Mouse (Mus musculus): Measurements from ENCODE around the gene Gm19935. TPM values are rescaled to one million over a fixed set of nuclear protein-coding genes. Genes with fewer than 3 reads are reported as not detected.

Gene Gm19935
- polyA plus RNA-seq, 1 experiment, result 29.6 TPM

DNA sequence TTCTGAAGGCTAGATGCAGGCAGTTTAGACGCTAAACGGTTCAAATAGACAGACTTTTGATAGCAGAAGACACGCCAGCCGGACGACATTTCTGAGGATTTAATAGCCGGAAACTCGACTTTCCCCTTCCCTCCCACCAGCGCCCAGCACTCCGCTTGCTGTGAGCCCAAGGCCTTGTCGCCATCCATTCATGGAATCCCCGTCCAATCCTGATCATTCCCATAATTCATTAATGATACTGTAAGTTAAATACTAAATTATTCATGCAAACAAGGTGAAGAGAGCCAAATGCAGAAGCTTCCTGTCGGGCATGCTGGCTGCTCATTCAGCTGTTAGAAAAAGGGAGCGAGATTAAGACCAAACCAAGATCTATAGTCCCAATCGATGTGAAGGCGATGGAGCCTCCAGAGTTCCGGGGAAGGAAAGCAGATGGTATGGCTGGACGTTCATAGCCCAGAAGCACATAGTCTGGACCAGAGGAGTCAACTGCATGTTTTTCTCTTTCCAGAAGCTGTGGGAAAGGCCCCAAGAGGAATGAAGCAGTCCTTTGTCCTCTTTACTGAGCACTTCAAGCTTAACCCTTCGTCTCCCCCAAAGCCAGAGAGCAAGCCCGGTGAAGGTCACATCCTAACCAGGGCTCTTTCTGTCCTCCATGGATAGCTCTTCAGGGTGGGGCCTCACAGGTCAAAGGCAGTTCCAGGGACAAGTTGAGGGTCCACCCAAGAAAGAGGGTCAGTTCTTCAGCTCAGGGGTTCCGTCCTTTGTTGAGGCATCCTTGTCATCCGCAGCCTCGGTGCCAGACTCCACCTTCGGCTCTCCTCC is 921 bp downstream of the Gm19935 start:
- no peak overlapping the region for H3K27ac ChIP-seq (ENCODE audit: control insufficient read depth, insufficient read depth, low read depth, low read length)
- TF ChIP-seq POLR2A (IDR thresholded peaks at IDR 0.05; ENCODE audit: control insufficient read depth, low read depth, low read length) (no peak), CTCF (IDR thresholded peaks at IDR 0.05; ENCODE audit: control insufficient read depth, insufficient read depth, insufficient replicate concordance, low read depth, low read length) (no peak)
- no peaks in the 10 kb centered on the region for H3K27me3 ChIP-seq (ENCODE audit: control insufficient read depth, insufficient read depth, low read length)
- peaks cover 15% of the 10 kb centered on the region for H3K4me1 ChIP-seq (ENCODE audit: control insufficient read depth, insufficient read depth, low read length)
- no peaks in the 10 kb centered on the region for H3K36me3 ChIP-seq (ENCODE audit: control insufficient read depth, insufficient read depth, low read length)
- peak overlapping the region; percentile 83 for H3K4me3 ChIP-seq (ENCODE audit: control insufficient read depth, low read depth, low read length)

- Histone ChIP-seq H3K36me3 (ENCODE audit: control insufficient read depth, insufficient read depth, low read length) (no peaks in the 10 kb centered on the region), H3K27ac (ENCODE audit: control insufficient read depth, insufficient read depth, low read depth, low read length) (no peak overlapping the region), H3K27me3 (ENCODE audit: control insufficient read depth, insufficient read depth, low read length) (no peaks in the 10 kb centered on the region), H3K4me3 (ENCODE audit: control insufficient read depth, low read depth, low read length) (peak overlapping the region; percentile 47), H3K4me1 (ENCODE audit: control insufficient read depth, insufficient read depth, low read length) (peaks cover 15% of the 10 kb centered on the region)
- TF ChIP-seq POLR2A (IDR thresholded peaks at IDR 0.05; ENCODE audit: control insufficient read depth, low read depth, low read length) (no peak), CTCF (IDR thresholded peaks at IDR 0.05; ENCODE audit: control insufficient read depth, insufficient read depth, insufficient replicate concordance, low read depth, low read length) (no peak)
Observed at GRCm38 (mm10) chr8:90813602-90814320, 3.4 kb downstream of the Gm19935 start.

DNA sequence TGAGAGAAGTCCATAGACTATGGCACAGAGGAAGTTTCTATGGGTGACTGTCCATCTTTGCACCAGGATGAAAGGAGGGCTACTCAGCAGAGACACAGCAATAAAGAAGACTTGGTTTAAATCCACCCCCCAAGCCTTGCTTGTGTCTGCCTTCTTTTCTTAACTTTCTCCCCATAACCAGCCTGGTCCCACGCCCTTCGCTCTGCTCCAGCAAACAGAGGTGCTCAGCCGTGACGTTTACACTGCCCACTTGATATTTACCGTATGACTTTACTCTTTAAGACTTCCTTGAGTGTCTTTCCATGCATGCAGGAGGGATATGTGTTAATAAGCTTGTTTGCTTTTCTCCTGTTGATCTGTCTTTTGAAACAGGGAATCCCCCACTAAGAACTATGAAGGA is 17.7 kb downstream of the Gm19935 start:
- Histone ChIP-seq H3K4me3 (ENCODE audit: control insufficient read depth, low read depth, low read length) (no peak overlapping the region), H3K27me3 (ENCODE audit: control insufficient read depth, insufficient read depth, low read length) (no peaks in the 10 kb centered on the region), H3K4me1 (ENCODE audit: control insufficient read depth, insufficient read depth, low read length) (peaks cover 4% of the 10 kb centered on the region), H3K36me3 (ENCODE audit: control insufficient read depth, insufficient read depth, low read length) (no peaks in the 10 kb centered on the region), H3K27ac (ENCODE audit: control insufficient read depth, insufficient read depth, low read depth, low read length) (no peak overlapping the region)
- TF ChIP-seq POLR2A (IDR thresholded peaks at IDR 0.05; ENCODE audit: control insufficient read depth, low read depth, low read length) (no peak), CTCF (IDR thresholded peaks at IDR 0.05; ENCODE audit: control insufficient read depth, insufficient read depth, insufficient replicate concordance, low read depth, low read length) (no peak)

DNA sequence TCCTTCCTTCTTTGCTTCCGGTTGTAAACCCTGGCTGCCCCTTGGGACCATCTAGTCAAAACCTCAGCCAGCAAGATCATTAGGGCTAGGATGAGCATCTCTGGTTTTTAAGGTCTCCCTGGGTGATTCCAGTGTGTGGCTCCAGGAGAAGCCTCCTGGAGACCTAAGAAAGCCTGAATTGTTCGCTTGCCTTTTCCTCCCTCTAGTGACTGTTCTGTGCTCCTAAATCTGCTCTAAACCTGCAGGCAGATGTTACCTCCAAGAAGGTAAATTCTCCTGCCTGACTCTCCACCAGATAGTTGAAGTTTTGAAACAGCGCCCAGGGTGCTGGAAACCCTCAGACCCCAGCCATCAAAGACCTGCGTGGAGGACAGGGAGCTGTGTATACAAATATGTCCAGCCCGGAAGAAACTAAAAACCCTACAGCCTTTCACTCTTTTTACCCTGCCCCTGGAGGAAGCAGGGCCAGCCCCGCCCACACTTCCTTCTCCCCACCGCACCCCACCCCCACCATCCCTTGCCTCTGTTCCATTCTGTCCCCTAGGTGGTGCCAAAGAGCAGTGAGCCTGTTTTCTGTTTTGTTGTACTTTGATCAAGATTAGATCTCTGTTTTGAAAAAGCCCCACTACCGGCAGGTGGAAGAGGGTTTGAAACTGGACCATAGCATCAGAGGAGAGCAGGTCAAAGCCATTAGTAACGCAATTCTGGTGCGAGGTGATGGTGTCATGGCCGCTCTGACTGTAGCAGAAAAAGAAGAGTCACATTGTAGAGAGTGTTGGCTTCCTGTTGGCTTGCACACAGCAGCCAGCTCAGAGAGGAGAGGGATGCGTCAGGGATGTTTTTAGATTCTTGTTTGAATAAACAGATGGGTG is 22.0 kb downstream of the Gm19935 start:
- Histone ChIP-seq H3K4me1 (ENCODE audit: control insufficient read depth, insufficient read depth, low read length) (peaks cover 4% of the 10 kb centered on the region), H3K36me3 (ENCODE audit: control insufficient read depth, insufficient read depth, low read length) (no peaks in the 10 kb centered on the region), H3K27me3 (ENCODE audit: control insufficient read depth, insufficient read depth, low read length) (no peaks in the 10 kb centered on the region), H3K4me3 (ENCODE audit: control insufficient read depth, low read depth, low read length) (peak overlapping the region; percentile 23; the same call in 1 of the 2 replicates), H3K27ac (ENCODE audit: control insufficient read depth, insufficient read depth, low read depth, low read length) (no peak overlapping the region)
- TF ChIP-seq CTCF (IDR thresholded peaks at IDR 0.05; ENCODE audit: control insufficient read depth, insufficient read depth, insufficient replicate concordance, low read depth, low read length) (peak; percentile 18; the same call in 1 of the 2 replicates), POLR2A (IDR thresholded peaks at IDR 0.05; ENCODE audit: control insufficient read depth, low read depth, low read length) (no peak)

DNA sequence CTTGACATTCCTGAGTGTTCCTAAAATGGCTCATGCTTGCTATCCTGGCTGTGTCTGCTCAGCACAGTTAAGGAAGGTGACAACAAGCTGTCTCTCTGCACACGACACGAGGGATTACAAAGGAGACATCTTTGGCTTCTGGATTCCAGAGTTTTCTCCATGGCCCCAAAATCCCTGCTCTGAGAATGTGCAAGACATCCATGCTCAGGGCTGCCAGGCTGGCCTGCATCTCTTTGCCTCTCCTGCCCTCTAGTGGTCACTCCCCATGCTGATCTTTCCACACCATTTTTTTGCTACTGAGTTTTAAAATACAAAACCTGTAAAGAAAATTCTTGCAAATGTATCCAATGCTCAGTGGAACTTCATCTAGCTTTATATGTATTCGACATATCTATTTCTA is 23.5 kb downstream of the Gm19935 start:
- no peak overlapping the region for H3K4me3 ChIP-seq (ENCODE audit: control insufficient read depth, low read depth, low read length)
- no peaks in the 10 kb centered on the region for H3K27me3 ChIP-seq (ENCODE audit: control insufficient read depth, insufficient read depth, low read length)
- no peak overlapping the region for H3K27ac ChIP-seq (ENCODE audit: control insufficient read depth, insufficient read depth, low read depth, low read length)
- H3K4me1 ChIP-seq (ENCODE audit: control insufficient read depth, insufficient read depth, low read length), result peaks cover 4% of the 10 kb centered on the region
- TF ChIP-seq POLR2A (IDR thresholded peaks at IDR 0.05; ENCODE audit: control insufficient read depth, low read depth, low read length), result no peak
- TF ChIP-seq CTCF (IDR thresholded peaks at IDR 0.05; ENCODE audit: control insufficient read depth, insufficient read depth, insufficient replicate concordance, low read depth, low read length), result peak; percentile 81; the same call in 1 of the 2 replicates
- no peaks in the 10 kb centered on the region for H3K36me3 ChIP-seq (ENCODE audit: control insufficient read depth, insufficient read depth, low read length)

DNA sequence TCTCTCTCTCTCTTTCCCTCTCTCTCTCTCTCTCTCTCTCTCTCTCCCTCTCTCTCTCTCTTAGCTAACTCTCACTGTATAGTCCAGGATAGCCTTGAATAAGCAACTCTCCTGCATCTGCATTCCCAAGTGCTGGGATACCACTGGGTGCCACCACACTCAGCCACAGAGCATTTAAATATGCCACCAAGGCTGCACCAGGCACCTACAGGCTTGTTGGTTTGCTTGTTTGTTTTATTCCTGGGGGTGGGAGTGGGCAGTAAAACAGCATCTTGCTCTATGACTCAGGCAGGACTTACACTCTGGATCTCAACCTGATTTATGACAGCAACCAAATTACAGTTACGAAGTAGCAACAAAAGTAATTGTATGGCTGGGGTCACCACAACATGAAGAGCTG is 25.6 kb downstream of the Gm19935 start:
- Histone ChIP-seq H3K36me3 (ENCODE audit: control insufficient read depth, insufficient read depth, low read length) (no peaks in the 10 kb centered on the region), H3K4me3 (ENCODE audit: control insufficient read depth, low read depth, low read length) (no peak overlapping the region), H3K27me3 (ENCODE audit: control insufficient read depth, insufficient read depth, low read length) (no peaks in the 10 kb centered on the region), H3K4me1 (ENCODE audit: control insufficient read depth, insufficient read depth, low read length) (peaks cover 4% of the 10 kb centered on the region), H3K27ac (ENCODE audit: control insufficient read depth, insufficient read depth, low read depth, low read length) (no peak overlapping the region)
- TF ChIP-seq POLR2A (IDR thresholded peaks at IDR 0.05; ENCODE audit: control insufficient read depth, low read depth, low read length) (no peak), CTCF (IDR thresholded peaks at IDR 0.05; ENCODE audit: control insufficient read depth, insufficient read depth, insufficient replicate concordance, low read depth, low read length) (no peak)

Data from testis, adult 2 months (tissue).